Mouse (Mus musculus) neural tube, embryonic 14.5 days (tissue): ENCODE measurements at regions not wholly inside any gene's neighbourhood (a gene's known extent, or its start where the extent isn't known, plus 50 kb on each side); places are given as distances from the start of the nearest gene placed in this dataset.

Experiments
- ATAC-seq: fragments of 200-750 bp; cut with Nextera tagmentation; 2 replicates; pipeline ENCODE4 v1.8.0; 2017; ENCODE audit warnings: low read depth, mild to moderate bottlenecking, moderate TSS enrichment, moderate library complexity
- H3K27ac ChIP-seq: fragments of 300-500 bp; sonication (generic); 2 replicates; pipeline ENCODE4 v1.5.1; 2014; ENCODE audit warnings: low read depth, mild to moderate bottlenecking, control low read depth, low read length, moderate library complexity, mixed read lengths
- H3K27me3 ChIP-seq: fragments of 300-500 bp; sonication (generic); 2 replicates; pipeline ENCODE4 v1.6.1; 2014; ENCODE audit warnings: low read length; ENCODE audit not compliant: control insufficient read depth, insufficient read depth
- H3K36me3 ChIP-seq: fragments of 300-500 bp; sonication (generic); 2 replicates; pipeline ENCODE4 v1.6.1; 2014; ENCODE audit warnings: low read length, mixed read lengths; ENCODE audit not compliant: control insufficient read depth, insufficient read depth
- H3K4me1 ChIP-seq: fragments of 300-500 bp; sonication (generic); 2 replicates; pipeline ENCODE4 v1.6.1; 2014; ENCODE audit warnings: low read length; ENCODE audit not compliant: control insufficient read depth, insufficient read depth
- H3K4me2 ChIP-seq: fragments of 300-500 bp; sonication (generic); 2 replicates; pipeline ENCODE4 v1.6.1; 2014; ENCODE audit warnings: mild to moderate bottlenecking, low read depth, low read length, control low read depth
- H3K4me3 ChIP-seq: fragments of 300-500 bp; sonication (generic); 2 replicates; pipeline ENCODE4 v1.5.1; 2014; ENCODE audit warnings: low read depth, low read length, control low read depth, mixed read lengths
- H3K9ac ChIP-seq: fragments of 300-500 bp; sonication (generic); replicated peaks from 2 replicates; pipeline ENCODE4 v1.6.1; 2014; ENCODE audit warnings: low read depth, mild to moderate bottlenecking, control low read depth, low read length, mixed read lengths
- H3K9me3 ChIP-seq: fragments of 300-500 bp; sonication (generic); 2 replicates; pipeline ENCODE4 v1.6.1; 2016; ENCODE audit warnings: low read length; ENCODE audit not compliant: control insufficient read depth
- WGBS: fragments of 180-500 bp; shearing (Covaris S2); extraction: QIAGEN DNeasy Blood & Tissue Kit; methylation state at CpG from one replicate; pipeline ENCODE4 v1.1.7; 2014; 5-methylcytosine and 5-hydroxymethylcytosine counted together

GRCm38 (mm10) chr1:186383006-186383405 is 265.9 kb upstream of the Lyplal1 start:
- WGBS, result 89% methylated on average over 3 of the region's 3 CpGs
- Histone ChIP-seq H3K27me3 (no peaks in the 10 kb centered on the region), H3K4me1 (no peaks in the 10 kb centered on the region), H3K4me2 (no peak overlapping the region), H3K4me3 (no peak overlapping the region), H3K9ac (no peak overlapping the region), H3K27ac (no peak overlapping the region), H3K36me3 (no peaks in the 10 kb centered on the region), H3K9me3 (no peaks in the 10 kb centered on the region)
- no peak for ATAC-seq

GRCm38 (mm10) chr1:186379938-186380847 is 263.1 kb upstream of the Lyplal1 start:
- no peak overlapping the region for H3K9ac ChIP-seq
- no peak for ATAC-seq

GRCm38 (mm10) chr1:186376906-186377623 is 260.0 kb upstream of the Lyplal1 start:
- Histone ChIP-seq H3K27me3 (no peaks in the 10 kb centered on the region), H3K9me3 (no peaks in the 10 kb centered on the region), H3K4me3 (no peak overlapping the region), H3K27ac (no peak overlapping the region), H3K4me2 (no peak overlapping the region), H3K4me1 (no peaks in the 10 kb centered on the region), H3K36me3 (no peaks in the 10 kb centered on the region), H3K9ac (no peak overlapping the region)
- ATAC-seq, result no peak
- WGBS, result 92% methylated on average over 9 of the region's 9 CpGs

More at GRCm38 (mm10) chr1:186379938-186380847, 263.1 kb upstream of the Lyplal1 start:
- H3K27me3 ChIP-seq, result no peaks in the 10 kb centered on the region
- H3K27ac ChIP-seq, result no peak overlapping the region
- H3K36me3 ChIP-seq, result no peaks in the 10 kb centered on the region
- H3K9me3 ChIP-seq, result no peaks in the 10 kb centered on the region
- no peaks in the 10 kb centered on the region for H3K4me1 ChIP-seq
- WGBS, result 81% methylated on average over 10 of the region's 10 CpGs
- H3K4me2 ChIP-seq, result no peak overlapping the region
- H3K4me3 ChIP-seq, result no peak overlapping the region

- Histone ChIP-seq H3K4me1 (no peaks in the 10 kb centered on the region), H3K36me3 (no peaks in the 10 kb centered on the region), H3K4me3 (no peak overlapping the region), H3K9me3 (no peaks in the 10 kb centered on the region), H3K9ac (no peak overlapping the region), H3K4me2 (no peak overlapping the region), H3K27ac (no peak overlapping the region), H3K27me3 (no peaks in the 10 kb centered on the region)
- ATAC-seq, result no peak
- WGBS, result 84% methylated on average over 9 of the region's 9 CpGs
These were observed 257.0 kb upstream of the Lyplal1 start for GRCm38 (mm10) chr1:186374009-186374649.

- WGBS, result 63% methylated on average over 4 of the region's 4 CpGs
These were observed 256.3 kb upstream of the Lyplal1 start for GRCm38 (mm10) chr1:186373386-186373785.

GRCm38 (mm10) chr1:186372770-186373353 is 255.8 kb upstream of the Lyplal1 start:
- Histone ChIP-seq H3K4me1 (no peaks in the 10 kb centered on the region), H3K27me3 (no peaks in the 10 kb centered on the region), H3K9ac (no peak overlapping the region), H3K9me3 (no peaks in the 10 kb centered on the region), H3K4me3 (no peak overlapping the region), H3K36me3 (no peaks in the 10 kb centered on the region), H3K27ac (no peak overlapping the region), H3K4me2 (no peak overlapping the region)
- ATAC-seq, result no peak
- WGBS, result 100% methylated on average over 2 of the region's 2 CpGs

More at GRCm38 (mm10) chr1:186373386-186373785, 256.3 kb upstream of the Lyplal1 start:
- no peak overlapping the region for H3K9ac ChIP-seq
- H3K27ac ChIP-seq, result no peak overlapping the region
- H3K4me2 ChIP-seq, result no peak overlapping the region
- H3K36me3 ChIP-seq, result no peaks in the 10 kb centered on the region
- H3K4me1 ChIP-seq, result no peaks in the 10 kb centered on the region
- no peak for ATAC-seq
- H3K27me3 ChIP-seq, result no peaks in the 10 kb centered on the region
- H3K9me3 ChIP-seq, result no peaks in the 10 kb centered on the region
- H3K4me3 ChIP-seq, result no peak overlapping the region

GRCm38 (mm10) chr1:186363356-186363755 is 246.2 kb upstream of the Lyplal1 start:
- Histone ChIP-seq H3K36me3 (no peaks in the 10 kb centered on the region), H3K27ac (no peak overlapping the region), H3K9me3 (no peaks in the 10 kb centered on the region), H3K27me3 (no peaks in the 10 kb centered on the region), H3K4me2 (no peak overlapping the region), H3K4me3 (no peak overlapping the region), H3K9ac (no peak overlapping the region), H3K4me1 (no peaks in the 10 kb centered on the region)
- 89% methylated on average over 4 of the region's 4 CpGs for WGBS
- no peak for ATAC-seq

- no peak for ATAC-seq
- Histone ChIP-seq H3K4me1 (no peaks in the 10 kb centered on the region), H3K4me2 (no peak overlapping the region)
These were observed 241.0 kb upstream of the Lyplal1 start for GRCm38 (mm10) chr1:186358011-186358670.

More at GRCm38 (mm10) chr1:186358011-186358670, 241.0 kb upstream of the Lyplal1 start:
- no peak overlapping the region for H3K27ac ChIP-seq
- no peak overlapping the region for H3K9ac ChIP-seq
- H3K36me3 ChIP-seq, result no peaks in the 10 kb centered on the region
- H3K27me3 ChIP-seq, result no peaks in the 10 kb centered on the region
- WGBS, result 76% methylated on average over 15 of the region's 15 CpGs
- no peaks in the 10 kb centered on the region for H3K9me3 ChIP-seq
- H3K4me3 ChIP-seq, result no peak overlapping the region
